Mouse (Mus musculus) brain, embryonic 18.5 days (tissue): Measurements from ENCODE around the gene Mc3r.

Experiments used
- DNase-seq: peaks from one replicate; pipeline ENCODE4 v3.0.0-alpha.2; 2012; ENCODE audit warnings: low read depth, low spot score

Gene Mc3r

DNA sequence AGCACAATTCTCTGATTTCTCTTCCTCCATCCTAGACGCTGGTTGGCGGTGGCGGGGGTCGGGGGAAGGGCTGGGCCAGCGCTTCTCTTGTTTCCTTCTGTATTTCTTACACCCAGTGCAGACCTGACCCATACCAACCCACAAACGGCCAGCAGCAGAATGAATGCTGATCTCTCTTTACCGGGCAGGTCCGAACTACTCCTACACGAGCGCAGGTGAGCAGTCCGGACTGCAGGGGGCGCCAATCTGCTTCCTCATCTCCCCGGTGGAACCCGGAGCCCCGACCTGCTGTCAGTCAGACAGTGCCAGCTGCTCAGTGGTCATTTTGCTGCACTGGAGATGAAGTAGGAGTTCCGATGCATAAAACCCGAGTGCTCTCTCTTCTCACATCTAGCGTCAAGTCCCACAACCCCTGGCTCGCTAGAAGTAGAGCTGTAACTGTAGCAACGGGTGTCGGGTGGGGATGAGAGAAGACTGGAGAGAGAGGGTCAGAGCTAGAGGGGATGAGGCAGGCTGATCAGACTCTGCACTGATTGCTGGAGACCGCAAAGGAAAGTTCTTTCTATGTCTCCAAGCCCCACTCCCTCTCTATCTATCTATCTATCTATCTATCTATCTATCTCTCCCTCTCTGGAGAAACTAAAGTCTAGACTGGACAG, at the start of gene Mc3r:
Gene Mc3r, plus strand, starts transcription at position 387 of the 659 bp plus-strand sequence.
- DNase-seq: no peak

DNA sequence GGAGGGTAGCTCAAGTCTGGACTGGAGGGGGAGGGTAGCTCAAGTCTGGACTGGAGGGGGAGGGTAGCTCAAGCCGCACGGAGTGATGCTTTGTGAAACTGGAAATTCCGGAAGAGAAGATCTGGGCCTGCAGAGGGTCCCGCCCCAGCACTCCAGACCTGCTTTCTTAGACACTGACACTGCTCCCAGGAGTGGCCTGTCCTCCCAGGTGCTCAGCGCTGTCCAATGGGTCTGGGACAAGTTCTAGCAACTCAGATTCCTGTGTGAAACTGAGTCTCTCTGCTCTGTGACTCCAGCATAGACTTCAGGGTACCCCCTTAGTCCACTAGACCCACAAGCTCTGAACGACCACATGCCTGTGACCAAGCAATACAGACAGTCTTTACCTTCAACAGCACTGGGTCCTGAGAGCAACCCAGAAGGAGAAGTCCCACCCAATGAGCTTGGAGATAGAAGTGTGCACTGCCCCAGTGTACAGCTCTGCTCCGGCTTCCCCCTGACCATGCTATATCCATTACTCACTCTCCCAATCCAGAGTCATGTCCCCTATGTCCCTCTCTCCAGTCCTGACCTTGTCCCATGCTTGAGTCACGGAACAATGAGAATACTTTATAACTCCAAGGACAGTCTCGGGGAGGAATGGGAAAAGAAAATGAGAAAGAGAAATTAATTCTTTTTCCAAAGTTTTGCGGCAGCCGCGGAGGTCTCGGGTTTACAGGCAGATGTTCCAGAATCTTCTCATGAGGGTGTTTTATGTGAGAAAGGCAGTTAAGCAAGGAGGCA, 46.1 kb upstream of the Mc3r start:
- DNase-seq: no peak

DNA sequence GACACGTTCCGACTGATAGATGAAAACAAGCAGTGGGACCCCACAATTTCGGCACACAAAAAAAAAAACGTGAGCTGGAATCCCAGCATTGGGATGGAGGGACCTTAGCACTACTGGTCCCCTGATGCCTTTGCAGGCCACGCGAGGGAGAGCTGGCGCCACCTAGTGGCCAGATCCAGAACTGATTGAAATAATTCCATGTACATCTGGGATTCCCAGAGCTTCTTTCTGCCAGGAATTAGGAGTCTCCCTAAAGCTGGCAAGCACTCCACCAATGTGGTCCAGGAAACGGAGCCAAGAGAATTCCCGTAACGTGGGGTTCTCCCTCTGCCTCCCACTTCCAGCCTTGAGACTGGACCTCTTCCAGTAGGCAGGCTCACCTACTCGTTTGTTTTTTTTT, 41.3 kb upstream of the Mc3r start:
- no peak for DNase-seq

DNA sequence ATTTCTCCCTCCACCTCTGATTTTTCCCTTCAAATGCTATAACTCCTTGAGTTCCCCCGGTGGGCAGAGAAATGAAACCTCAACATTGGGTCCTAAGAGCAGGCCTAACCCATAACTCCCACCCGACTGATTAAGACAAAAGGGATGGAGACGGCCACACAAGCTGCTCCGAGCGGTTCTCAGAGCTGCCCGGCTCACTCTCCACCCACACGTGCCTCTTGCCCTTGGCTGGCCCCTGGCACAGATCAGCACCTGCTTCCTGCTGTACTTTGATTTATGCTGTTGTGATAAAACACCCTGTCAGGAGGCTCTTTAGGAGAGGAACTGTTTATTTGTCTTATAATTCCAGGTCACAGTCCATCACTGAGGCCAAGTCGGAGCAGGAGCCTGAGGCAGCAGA, 34.8 kb upstream of the Mc3r start:
- no peak for DNase-seq

DNA sequence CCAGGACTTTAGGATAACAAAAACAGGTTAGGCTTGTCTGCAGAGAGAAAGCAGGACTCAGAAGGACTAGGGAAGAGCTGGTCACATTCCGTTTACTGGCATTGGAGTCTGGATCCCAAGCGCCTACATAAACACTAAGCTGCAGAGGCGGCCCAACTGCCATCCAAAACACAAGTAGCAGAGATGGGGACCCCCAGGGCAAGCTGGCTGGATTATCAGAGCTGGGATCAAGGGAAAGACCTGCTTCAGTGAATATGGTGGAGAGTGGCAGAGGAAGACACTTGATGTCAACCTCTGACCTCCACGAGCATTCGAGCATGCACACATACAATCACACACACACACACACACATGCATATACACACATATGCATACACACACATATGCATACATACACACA, 34.0 kb upstream of the Mc3r start:
- no peak for DNase-seq

DNA sequence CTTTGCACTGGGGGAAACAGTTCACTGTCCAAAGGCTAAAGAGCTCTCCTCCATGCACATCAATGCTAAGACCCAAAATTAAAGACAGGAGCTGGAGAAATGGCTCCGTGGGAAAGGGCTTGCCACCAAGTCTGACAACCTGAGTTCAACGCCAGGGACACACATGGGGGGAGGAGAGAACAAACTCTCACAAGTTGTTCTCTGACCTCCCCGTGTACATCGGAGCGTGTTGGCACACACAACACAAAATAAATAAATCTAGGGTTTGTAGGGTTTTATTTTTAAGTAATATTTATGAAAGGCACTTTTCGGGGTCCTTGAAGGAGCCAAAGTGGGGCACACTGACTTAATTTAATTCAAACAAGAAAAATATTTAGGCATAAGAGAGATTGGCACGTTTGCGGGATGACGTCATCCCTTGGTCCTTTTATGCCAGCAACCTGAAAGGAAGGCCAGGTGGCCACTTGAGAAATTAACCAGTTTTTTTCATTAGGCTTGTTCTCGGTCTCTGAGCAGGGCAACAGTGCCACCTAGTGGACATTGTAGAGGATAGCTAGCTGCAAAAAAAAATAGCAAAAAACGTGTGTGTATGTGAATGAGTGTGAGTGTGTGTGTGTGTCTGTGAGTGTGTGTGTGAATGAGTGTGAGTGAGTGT, 32.7 kb upstream of the Mc3r start:
- peak; percentile 73 for DNase-seq

DNA sequence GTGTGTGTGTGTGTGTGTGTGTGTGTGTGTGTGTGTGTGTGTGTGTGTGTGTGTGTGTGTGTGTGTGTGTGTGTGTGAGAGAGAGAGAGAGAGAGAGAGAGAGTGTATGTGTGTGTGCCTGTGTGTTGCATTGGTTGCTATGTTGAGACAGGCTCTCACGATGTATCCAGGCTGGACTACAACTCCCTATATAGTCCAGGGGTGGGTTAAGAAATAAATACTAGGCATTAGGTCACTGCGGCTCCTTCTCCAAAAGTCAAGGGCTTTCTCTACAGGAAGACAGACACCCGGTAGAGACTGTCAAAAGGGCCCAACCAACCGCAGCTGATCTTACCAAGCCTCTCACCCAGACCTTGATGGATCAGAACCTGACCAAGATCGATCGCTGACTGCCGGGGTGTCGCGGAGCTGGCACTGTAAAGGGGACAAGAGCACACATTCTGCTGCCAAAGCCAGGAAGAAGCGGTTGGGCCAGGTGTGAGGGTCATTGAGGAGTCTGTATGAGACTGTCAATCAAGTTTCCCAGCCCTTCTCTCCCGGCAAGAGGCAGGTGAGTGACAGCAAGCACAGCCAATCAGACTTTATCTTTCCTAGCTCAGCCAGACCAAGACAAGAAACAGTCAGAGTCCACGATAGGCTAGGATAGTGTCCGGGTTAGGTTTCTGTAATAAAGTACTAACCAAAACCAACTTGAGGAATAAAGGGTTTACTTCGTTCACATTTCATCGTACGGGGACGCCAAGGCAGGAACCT, 32.0 kb upstream of the Mc3r start:
- DNase-seq: no peak

DNA sequence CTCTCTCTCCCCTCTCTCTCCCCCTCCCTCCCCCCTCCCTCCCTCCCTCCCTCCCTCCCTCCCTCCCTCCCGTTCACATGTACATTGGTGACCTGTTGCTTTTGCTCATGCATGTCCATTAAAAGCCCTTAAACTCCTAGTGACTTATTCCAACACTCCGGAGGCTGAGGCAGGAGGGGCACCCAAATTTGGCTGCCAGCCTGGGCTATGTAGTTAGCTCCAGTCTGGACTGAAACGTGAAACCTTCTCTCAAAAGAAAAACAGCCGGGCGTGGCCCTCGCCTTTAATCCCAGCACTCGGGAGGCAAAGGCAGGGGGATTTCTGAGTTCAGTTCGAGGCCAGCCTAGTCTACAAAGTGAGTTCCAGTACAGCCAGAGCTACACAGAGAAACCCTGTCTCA, 30.4 kb upstream of the Mc3r start:
- DNase-seq: no peak

DNA sequence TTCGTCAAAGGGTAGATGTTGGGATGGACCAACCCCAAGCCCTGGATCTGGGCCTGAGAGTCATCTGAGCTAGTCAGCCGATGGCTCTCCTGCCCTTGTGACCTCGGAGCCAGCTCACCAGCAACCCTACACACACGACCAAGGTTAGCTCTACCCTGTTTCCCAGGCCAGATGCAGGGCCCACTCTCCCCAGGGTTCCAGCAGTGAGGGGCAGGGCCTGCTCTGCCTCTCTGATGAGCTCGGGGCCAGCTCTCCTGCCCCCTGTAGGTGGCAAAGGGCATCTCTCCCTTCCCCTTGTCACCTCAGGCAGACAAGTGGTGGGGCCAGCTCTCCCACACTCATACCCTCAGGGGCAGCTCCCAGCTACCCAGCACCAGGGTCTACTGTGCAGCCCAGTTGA, 29.1 kb upstream of the Mc3r start:
- no peak for DNase-seq

DNA sequence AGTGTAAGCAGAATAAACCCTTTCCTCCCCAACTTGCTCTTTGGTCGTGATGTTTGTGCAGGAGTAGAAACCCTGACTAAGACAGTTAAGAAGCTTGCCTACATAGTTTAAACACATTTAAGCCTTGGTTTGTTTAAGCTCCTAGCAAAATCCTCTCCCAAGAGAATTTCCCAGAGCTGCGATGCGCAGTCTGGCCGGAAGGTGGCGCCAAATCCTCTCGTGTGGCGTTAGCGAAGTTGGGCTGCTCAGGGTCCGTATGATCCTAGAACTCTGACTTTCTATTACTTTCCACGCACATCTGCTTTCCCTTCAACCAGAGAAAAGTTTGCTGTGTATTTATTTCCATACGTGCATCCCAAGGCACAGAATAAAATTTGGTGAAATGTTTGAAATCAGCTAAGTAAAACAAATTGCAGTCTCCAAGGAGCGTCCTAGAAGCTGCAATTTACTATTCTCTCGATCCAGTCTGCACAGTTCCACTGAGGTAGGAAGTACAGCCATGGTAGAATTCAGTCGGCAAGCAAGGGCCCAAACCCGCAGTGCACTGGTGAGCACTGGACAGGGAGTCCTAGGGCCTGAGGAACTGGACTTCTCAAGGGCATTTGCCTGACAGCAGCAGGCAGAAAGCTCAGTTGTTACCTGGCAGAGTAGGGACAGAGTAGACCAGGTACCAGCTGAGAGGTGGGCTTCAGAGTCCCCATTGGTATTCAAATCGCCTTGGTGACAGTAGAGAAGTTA, 26.5 kb upstream of the Mc3r start:
- no peak for DNase-seq

DNA sequence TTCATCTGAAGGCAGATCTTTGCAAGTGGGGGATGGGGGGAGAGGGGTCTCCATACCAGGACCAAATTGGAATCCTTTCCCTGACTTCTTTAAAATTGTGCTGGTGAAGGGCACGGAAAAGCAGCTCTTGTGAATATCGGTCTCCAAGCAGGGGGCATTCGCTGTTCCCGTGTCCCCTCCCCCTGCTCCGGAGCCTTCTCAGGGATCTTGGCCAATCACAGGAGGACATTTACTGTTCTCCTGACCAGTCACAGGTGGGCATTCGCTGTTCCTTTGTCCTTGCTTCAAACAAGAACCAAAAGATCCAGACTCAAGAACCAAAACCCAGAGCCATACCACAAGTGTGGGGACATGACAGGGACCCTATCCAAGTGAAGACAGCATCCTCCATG, 25.9 kb upstream of the Mc3r start:
- no peak for DNase-seq

DNA sequence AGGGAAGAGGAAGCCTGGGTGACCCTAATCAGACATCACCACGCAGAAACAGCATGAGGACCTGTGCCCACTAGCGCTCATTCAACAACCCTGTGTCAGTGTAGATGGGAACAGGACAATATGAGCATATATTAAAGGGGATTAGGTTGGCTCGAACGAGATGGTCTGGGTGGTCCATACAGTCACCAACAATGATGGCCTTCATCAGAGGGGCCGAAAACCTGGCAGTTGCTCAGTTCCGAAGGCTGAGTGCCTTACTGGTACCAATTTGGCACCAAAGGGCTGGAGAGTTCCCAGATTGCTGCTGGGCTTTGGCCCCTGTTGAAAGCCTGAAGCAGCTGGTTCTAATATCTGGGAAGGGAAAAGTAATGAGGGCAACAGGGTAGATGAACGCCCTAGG, 25.4 kb upstream of the Mc3r start:
- DNase-seq: no peak

DNA sequence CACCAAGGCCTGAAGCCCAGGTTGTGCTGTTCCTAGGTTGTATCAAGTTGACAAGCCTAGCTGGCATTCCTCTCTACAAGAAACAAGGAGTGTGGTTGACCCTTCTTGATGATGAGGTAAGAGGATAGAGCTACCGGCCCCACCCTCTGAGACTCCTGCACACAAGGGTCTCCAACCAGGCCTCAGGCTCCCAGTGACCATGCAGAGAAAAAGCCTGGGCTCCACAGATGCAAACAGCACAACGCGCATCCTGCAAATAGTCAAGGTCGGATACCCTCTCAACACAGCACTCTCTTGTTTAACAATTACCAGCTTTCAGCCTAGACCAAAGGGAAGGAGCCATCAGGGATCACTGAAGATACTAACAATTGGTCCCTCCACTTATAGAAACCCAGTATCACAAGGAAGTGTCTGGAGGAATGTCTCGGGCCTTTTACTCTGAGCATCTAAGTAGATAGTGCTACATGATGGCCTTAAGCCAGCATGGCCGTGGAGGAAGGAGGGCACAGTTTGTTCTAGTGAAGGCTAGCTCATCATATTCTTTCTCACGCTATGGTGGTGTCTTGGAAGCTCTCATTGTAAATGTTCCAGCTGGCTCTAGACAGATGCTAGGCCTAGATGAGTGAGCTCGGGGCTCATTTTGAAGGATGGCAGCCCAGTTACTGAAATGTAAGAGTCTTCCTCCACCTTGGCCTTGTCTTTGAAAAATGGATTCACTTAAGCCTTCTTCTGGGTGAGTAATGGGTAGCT, 24.7 kb upstream of the Mc3r start:
- DNase-seq: no peak

DNA sequence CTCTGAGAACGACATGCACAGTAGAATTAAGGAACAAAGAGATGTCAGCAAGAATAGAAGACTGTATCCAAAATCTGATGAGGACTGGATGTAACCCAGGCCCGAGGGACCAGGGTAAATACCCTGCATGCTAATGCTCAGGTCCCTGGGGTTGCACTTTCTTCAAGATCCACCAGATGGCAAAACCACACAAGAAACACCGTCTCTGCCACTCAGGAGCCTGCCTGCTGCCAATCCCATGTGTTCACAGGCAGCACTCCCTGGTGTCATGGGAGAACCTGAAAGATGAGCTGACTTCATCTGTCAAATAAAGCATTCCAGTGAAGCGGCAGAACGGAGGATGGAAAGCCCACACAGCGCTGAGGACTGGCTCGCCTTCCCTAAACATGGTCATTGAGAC, 21.3 kb upstream of the Mc3r start:
- DNase-seq: peak; percentile 65

DNA sequence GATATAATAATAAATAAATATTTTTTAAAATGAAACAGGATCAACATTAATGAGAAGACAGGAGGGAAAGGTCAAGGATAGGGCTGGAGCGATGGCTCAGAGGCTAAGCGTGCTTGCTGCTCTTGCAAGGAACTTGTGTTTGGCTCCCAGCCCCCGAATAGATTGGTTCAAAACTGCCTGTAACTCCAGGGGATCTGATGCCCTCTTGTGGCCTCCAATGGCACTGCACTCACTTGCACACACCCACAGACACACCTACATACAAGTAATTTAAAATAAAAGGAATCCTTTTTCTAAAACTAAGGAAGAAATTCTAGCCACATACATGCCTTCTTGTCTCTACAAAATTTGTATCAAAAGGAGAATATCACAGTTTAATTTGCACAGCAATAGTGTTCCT, 20.5 kb upstream of the Mc3r start:
- no peak for DNase-seq

DNA sequence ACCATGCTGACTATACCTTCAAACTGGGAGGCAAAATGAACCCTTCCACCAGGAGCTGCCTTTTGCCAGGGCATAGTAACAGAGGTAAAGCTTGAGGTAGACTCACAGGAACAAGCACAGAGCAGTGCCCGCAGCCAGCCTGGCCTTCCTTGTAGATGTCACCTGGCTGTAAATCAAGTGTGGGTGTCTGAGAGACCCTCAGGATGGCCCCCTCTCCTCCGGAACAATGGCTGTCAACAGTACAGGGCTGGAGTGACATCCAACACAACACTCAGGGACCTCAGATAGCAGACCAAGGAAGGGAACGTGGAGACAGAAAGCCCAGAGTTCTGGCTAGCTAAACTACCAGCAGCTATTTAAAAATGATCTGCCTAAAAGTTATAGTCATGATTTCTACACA, 19.1 kb upstream of the Mc3r start:
- DNase-seq: no peak

DNA sequence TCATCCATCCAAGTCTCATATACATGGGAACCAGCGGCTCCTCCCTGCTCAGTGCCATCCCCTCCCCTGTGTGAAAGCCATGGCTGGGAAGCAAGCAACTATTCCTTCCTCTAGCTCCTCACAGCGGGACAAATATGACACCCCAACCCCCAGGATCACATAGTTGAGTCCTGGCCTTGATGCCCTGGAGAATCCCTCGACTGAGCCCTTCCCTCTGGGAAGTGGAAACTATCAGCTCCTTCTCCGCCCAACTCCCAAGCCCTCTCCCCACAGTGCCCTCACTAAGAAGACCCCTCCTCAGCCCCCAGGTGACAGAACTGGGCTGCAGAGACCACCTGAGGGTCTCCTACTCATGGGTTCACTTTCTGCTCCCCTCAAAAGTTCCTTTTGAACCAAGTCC, 18.2 kb upstream of the Mc3r start:
- no peak for DNase-seq

DNA sequence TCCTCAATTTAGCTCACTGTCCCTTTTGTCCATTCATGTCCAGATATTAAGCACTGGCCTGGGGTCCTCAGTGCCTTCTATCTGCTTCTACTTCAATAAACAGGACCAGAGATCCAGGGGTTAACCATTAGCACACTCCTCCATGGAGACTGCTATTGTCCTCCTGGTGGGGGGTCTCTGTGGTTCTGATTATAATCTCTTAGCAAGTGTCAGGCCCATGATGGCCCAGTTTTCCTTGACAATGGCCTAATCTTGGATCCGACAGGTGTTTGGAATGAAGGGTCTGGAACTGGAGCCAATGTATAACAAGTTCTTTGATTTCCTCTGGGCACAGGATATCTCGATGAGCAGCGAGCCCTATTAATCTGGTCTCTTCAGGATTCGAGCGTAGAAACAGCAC, 10.1 kb upstream of the Mc3r start:
- no peak for DNase-seq

DNA sequence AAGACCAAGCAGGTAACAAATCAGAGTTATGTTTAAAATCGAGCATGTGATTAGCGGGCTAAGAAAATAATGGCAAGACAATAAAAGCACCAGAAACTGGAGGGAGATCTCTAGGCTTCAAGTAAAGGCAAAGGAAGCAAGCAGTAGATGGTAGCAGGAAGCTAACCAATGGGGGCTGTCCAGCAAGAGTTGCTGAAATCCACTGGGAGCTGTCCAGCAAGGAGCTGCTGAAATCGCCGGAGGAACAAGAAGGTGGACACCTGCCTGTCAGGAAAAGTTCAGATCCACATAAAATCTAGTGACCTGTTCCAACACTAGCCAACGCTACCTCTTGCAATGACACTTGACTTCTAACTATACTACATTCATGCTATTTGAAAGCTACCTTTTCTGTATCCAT, 7.3 kb upstream of the Mc3r start:
- no peak for DNase-seq

DNA sequence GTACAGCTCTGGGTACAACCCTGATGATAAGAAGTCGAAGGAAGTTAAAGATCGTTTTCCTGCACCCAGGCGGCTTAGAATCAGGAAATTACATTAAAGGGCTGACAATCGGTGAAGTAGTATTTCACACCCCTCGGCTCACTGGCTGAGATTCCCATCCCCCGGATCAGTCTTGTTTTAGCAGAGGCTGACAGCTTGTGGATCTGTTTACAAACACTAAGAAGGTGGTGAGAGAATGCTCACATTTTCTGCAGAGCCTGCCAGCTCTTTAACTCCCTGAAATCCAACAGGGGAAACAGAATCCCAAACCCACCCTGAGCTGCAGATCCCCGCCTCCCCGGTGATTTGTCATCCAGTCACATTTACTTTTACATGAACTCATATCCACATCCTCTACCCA, 2.8 kb upstream of the Mc3r start:
- DNase-seq: no peak

DNA sequence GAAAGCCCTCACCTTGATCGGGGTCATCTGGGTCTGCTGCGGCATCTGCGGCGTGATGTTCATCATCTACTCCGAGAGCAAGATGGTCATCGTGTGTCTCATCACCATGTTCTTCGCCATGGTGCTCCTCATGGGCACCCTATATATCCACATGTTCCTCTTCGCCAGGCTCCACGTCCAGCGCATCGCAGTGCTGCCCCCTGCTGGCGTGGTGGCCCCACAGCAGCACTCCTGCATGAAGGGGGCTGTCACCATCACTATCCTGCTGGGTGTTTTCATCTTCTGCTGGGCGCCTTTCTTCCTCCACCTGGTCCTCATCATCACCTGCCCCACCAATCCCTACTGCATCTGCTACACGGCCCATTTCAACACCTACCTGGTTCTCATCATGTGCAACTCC, 1.0 kb downstream of the Mc3r start:
- DNase-seq: no peak
